Mouse (Mus musculus): ENCODE data around the gene Lcat. TPM values are rescaled to one million over a fixed set of nuclear protein-coding genes. Genes with fewer than 3 reads are reported as not detected.

The Lcat gene
- total and polyA plus RNA-seq, 2 experiments from 2014 or later = 5.6 to 19.3 TPM

DNA sequence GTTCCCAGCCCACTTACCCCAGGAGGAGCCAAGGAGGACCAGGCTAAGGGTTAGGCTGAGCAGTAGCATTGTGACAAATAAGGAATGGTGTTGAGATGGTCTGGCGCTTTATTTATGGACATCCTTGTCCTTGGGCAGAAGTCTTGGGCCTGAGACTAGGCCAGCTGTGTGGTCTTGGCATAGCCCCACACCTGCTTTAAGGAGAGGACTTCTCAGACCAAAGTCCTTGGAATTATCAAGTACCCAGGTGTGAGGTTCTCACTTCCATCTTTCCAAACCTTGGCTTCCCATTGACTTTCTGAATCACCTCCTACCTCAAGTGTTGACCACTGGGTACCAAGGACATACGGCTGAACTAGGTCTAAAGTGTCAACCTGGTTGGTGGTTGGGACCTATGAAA is 9.4 kb downstream of the Lcat start, which contains the start of gene Ctrl:
Gene Ctrl (minus strand): TSS at position 101 of the 400 bp plus-strand sequence.
- Histone ChIP-seq H3K27ac (ENCODE audit: low read depth, low read length) (no peak within 1 kb of the TSS), H3K9ac (replicated peaks; ENCODE audit: low read length, poor library complexity, severe bottlenecking) (no peak within 1 kb of the TSS), H3K36me3 (ENCODE audit: insufficient read depth, low read length) (peaks cover 5% of the 10 kb centered on the region), H3K9me3 (ENCODE audit: low read length) (no peaks in the 10 kb centered on the region), H3K27me3 (ENCODE audit: insufficient read depth, low read length) (no peaks in the 10 kb centered on the region), H3K4me2 (ENCODE audit: low read depth, low read length, poor library complexity, severe bottlenecking) (no peak within 1 kb of the TSS), H3K4me1 (ENCODE audit: insufficient read depth, low read length) (peaks cover 7% of the 10 kb centered on the region), H3K4me3 (ENCODE audit: low read depth, low read length) (no peak within 1 kb of the TSS)
- 94% methylated on average over 2 of the region's 2 CpGs for WGBS
- no peak for TF ChIP-seq CTCF (IDR thresholded peaks at IDR 0.05)
- ATAC-seq (ENCODE audit: low FRiP score) (no peak), DNase-seq (ENCODE audit: low spot score) (no peak)

DNA sequence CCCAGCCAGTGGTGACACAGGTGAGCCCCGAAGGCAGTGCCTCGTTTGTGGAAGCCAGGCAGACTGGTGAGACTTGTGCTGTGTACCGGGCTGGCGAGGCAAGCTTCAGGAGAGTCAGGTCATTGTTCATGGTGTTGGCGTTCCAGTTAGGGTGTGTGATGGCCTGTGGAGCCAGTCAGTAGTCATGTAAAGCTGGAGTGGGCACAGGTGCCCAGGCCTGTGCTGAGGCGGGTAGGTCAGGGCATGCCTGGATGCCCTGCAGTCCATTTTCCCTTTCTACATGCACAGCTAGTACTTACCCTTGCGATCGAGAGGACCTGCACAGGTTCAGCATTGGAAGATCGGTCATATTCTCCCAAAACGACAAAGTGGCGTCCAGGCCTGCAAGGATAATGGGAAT is 10.7 kb downstream of the Lcat start:
- Histone ChIP-seq H3K4me2 (ENCODE audit: low read depth, low read length, poor library complexity, severe bottlenecking) (no peak overlapping the region), H3K9ac (replicated peaks; ENCODE audit: low read length, poor library complexity, severe bottlenecking) (no peak overlapping the region), H3K4me3 (ENCODE audit: low read depth, low read length) (no peak overlapping the region), H3K9me3 (ENCODE audit: low read length) (no peaks in the 10 kb centered on the region), H3K27ac (ENCODE audit: low read depth, low read length) (no peak overlapping the region), H3K4me1 (ENCODE audit: insufficient read depth, low read length) (peaks cover 4% of the 10 kb centered on the region), H3K27me3 (ENCODE audit: insufficient read depth, low read length) (no peaks in the 10 kb centered on the region), H3K36me3 (ENCODE audit: insufficient read depth, low read length) (peaks cover 5% of the 10 kb centered on the region)
- ATAC-seq (ENCODE audit: low FRiP score) (no peak), DNase-seq (ENCODE audit: low spot score) (no peak)
- WGBS = 97% methylated on average over 11 of the region's 11 CpGs
- TF ChIP-seq CTCF (IDR thresholded peaks at IDR 0.05) = no peak

DNA sequence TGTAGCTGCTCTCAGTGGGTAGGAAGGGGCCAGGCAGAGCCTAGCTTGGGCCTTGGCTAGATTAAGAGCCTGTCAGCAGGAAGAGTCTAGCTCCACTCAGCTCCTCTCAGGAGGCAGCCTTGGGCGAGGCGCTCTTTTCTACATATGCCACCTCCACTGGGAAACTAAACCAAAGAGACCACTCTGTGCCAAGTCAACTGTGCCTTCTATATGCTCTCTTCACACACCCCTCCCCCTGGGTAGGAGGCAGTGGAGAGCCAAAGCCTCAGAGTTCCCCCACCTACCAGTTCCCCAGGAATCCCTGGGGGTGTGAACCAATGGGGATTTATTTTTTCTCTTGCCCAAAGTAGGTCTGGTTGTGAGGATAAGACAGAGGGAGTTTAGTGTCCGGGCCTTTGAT is 11.9 kb downstream of the Lcat start:
- DNase-seq (ENCODE audit: low spot score) (no peak), ATAC-seq (ENCODE audit: low FRiP score) (no peak)
- no peak overlapping the region for H3K9ac ChIP-seq (replicated peaks; ENCODE audit: low read length, poor library complexity, severe bottlenecking)
- H3K27ac ChIP-seq (ENCODE audit: low read depth, low read length) = no peak overlapping the region
- H3K4me1 ChIP-seq (ENCODE audit: insufficient read depth, low read length) = peaks cover 4% of the 10 kb centered on the region
- H3K4me2 ChIP-seq (ENCODE audit: low read depth, low read length, poor library complexity, severe bottlenecking) = no peak overlapping the region
- H3K27me3 ChIP-seq (ENCODE audit: insufficient read depth, low read length) = no peaks in the 10 kb centered on the region
- peaks cover 9% of the 10 kb centered on the region for H3K36me3 ChIP-seq (ENCODE audit: insufficient read depth, low read length)
- TF ChIP-seq CTCF (IDR thresholded peaks at IDR 0.05) = no peak
- WGBS = 97% methylated on average over 3 of the region's 3 CpGs
- H3K4me3 ChIP-seq (ENCODE audit: low read depth, low read length) = no peak overlapping the region
- no peaks in the 10 kb centered on the region for H3K9me3 ChIP-seq (ENCODE audit: low read length)

DNA sequence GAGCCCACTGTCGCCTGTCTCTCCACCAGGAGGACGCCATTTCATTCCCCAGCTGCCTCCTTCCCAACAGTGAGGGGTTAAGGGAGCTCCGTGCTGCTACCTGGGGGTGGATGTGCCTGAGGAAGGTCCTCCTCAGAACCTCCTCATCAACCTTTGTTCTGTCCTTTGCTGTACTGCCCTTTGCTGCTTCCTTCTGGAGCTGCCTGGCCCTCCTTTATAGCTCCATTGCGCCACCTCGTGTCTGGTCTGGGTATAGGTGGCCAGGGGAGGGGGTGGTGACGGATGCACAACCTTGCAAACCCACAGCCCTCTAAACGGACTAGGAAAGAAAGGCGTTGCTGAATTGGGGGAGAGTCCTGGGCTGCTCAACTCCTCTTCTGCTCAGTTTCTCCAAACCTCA is 12.6 kb downstream of the Lcat start:
- no peak overlapping the region for H3K4me3 ChIP-seq (ENCODE audit: low read depth, low read length)
- no peak overlapping the region for H3K9ac ChIP-seq (replicated peaks; ENCODE audit: low read length, poor library complexity, severe bottlenecking)
- H3K36me3 ChIP-seq (ENCODE audit: insufficient read depth, low read length) = peaks cover 10% of the 10 kb centered on the region
- peak; percentile 97 for TF ChIP-seq CTCF (IDR thresholded peaks at IDR 0.05)
- H3K4me1 ChIP-seq (ENCODE audit: insufficient read depth, low read length) = peaks cover under 1% of the 10 kb centered on the region; the same call in 1 of the 2 replicates
- no peak overlapping the region for H3K4me2 ChIP-seq (ENCODE audit: low read depth, low read length, poor library complexity, severe bottlenecking)
- no peaks in the 10 kb centered on the region for H3K9me3 ChIP-seq (ENCODE audit: low read length)
- peak overlapping the region; percentile 48 for H3K27ac ChIP-seq (ENCODE audit: low read depth, low read length)
- WGBS = 17% methylated on average over 8 of the region's 8 CpGs
- ATAC-seq (ENCODE audit: low FRiP score) (peak; percentile 69), DNase-seq (ENCODE audit: low spot score) (peak; percentile 70)
- no peaks in the 10 kb centered on the region for H3K27me3 ChIP-seq (ENCODE audit: insufficient read depth, low read length)

DNA sequence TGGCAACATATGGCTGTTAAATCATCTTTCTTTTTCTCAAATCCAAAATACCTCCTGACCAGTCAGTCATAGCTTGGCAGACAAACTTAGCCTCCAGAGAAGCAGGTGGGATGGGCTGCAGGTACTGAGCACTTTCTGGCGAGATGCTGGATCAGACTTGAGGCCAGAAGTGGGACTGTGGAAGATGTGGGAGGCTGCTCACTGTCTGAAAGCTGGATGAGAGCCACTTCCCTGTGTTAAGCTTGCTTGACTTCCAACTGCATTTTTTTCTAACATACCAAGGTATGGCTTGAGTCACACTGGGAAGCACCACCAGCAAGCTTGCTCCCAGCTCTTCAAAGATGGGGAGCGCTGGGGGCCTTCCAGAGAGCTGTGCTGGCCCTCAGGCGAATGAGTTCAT is 18.1 kb downstream of the Lcat start:
- DNase-seq (ENCODE audit: low spot score) (no peak), ATAC-seq (ENCODE audit: low FRiP score) (no peak)
- Histone ChIP-seq H3K4me3 (ENCODE audit: low read depth, low read length) (no peak overlapping the region), H3K27ac (ENCODE audit: low read depth, low read length) (no peak overlapping the region), H3K36me3 (ENCODE audit: insufficient read depth, low read length) (0 out of 2 replicates have a peak, but pooled peaks cover 5% of the 10 kb centered on the region), H3K27me3 (ENCODE audit: insufficient read depth, low read length) (no peaks in the 10 kb centered on the region), H3K9me3 (ENCODE audit: low read length) (no peaks in the 10 kb centered on the region), H3K4me1 (ENCODE audit: insufficient read depth, low read length) (no peaks in the 10 kb centered on the region), H3K4me2 (ENCODE audit: low read depth, low read length, poor library complexity, severe bottlenecking) (no peak overlapping the region), H3K9ac (replicated peaks; ENCODE audit: low read length, poor library complexity, severe bottlenecking) (no peak overlapping the region)
- no peak for TF ChIP-seq CTCF (IDR thresholded peaks at IDR 0.05)
- 75% methylated on average over 3 of the region's 3 CpGs for WGBS

DNA sequence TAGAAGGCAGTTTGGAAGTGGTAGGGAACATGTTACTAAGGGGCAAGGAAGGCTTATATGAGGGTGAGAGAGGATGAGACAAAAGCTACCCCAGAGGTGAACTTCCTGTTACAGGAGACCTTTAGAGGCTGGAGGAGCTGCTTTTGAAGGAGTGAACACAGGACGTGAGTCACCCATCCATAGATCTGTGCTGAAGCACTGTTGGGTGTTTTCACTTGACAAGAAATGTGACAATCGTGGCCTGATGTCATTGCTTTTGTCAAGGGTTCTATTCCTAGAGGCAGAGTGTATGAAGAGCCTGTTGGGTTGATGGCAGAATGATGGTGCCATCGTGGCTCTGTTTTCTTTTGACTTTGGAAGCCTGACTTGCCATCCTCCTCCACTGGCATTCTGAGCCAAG is 23.8 kb downstream of the Lcat start:
- no peak overlapping the region for H3K4me2 ChIP-seq (ENCODE audit: low read depth, low read length, poor library complexity, severe bottlenecking)
- H3K27ac ChIP-seq (ENCODE audit: low read depth, low read length) = no peak overlapping the region
- ATAC-seq (ENCODE audit: low FRiP score) (no peak), DNase-seq (ENCODE audit: low spot score) (no peak)
- no peaks in the 10 kb centered on the region for H3K9me3 ChIP-seq (ENCODE audit: low read length)
- WGBS = 92% methylated on average over 3 of the region's 3 CpGs
- TF ChIP-seq CTCF (IDR thresholded peaks at IDR 0.05) = no peak
- no peaks in the 10 kb centered on the region for H3K4me1 ChIP-seq (ENCODE audit: insufficient read depth, low read length)
- no peaks in the 10 kb centered on the region for H3K27me3 ChIP-seq (ENCODE audit: insufficient read depth, low read length)
- no peak overlapping the region for H3K9ac ChIP-seq (replicated peaks; ENCODE audit: low read length, poor library complexity, severe bottlenecking)
- H3K4me3 ChIP-seq (ENCODE audit: low read depth, low read length) = no peak overlapping the region
- H3K36me3 ChIP-seq (ENCODE audit: insufficient read depth, low read length) = no peaks in the 10 kb centered on the region
